Mouse (Mus musculus) hindbrain, embryonic 11.5 days (tissue): Measurements from ENCODE around the gene Disc1. TPM values are rescaled to one million over a fixed set of nuclear protein-coding genes. Genes with fewer than 3 reads are reported as not detected.
A peak's percentile ranks its signal among the peaks of the same experiment; 100 is the strongest.

ENCODE experiments used
- ATAC-seq: fragments of 200-750 bp; cut with Nextera tagmentation; 2 replicates; pipeline ENCODE4 v1.8.0; 2017; ENCODE audit warnings: mild to moderate bottlenecking, moderate TSS enrichment, moderate library complexity; ENCODE audit not compliant: low FRiP score
- DNase-seq: peaks from one replicate; pipeline ENCODE4 v3.0.0-alpha.2; 2015; ENCODE audit warnings: low spot score
- H3K27ac ChIP-seq: fragments of 300-500 bp; sonication (generic); 2 replicates; pipeline ENCODE4 v1.5.1; 2014; ENCODE audit warnings: mild to moderate bottlenecking, low read depth, low read length
- H3K27me3 ChIP-seq: fragments of 300-500 bp; sonication (generic); 2 replicates; pipeline ENCODE4 v1.6.1; 2014; ENCODE audit warnings: mild to moderate bottlenecking, low read length, moderate library complexity, mixed read lengths; ENCODE audit not compliant: control insufficient read depth, insufficient read depth
- H3K36me3 ChIP-seq: fragments of 300-500 bp; sonication (generic); 2 replicates; pipeline ENCODE4 v1.6.1; 2014; ENCODE audit warnings: mild to moderate bottlenecking, low read length, moderate library complexity, mixed read lengths; ENCODE audit not compliant: control insufficient read depth, insufficient read depth
- H3K4me1 ChIP-seq: fragments of 300-500 bp; sonication (generic); replicated peaks from 2 replicates; pipeline ENCODE4 v1.6.1; 2014; ENCODE audit warnings: low read length, mixed read lengths; ENCODE audit not compliant: control insufficient read depth, insufficient read depth
- H3K4me2 ChIP-seq: fragments of 300-500 bp; sonication (generic); replicated peaks from 2 replicates; pipeline ENCODE4 v1.6.1; 2014; ENCODE audit warnings: mild to moderate bottlenecking, low read depth, low read length
- H3K4me3 ChIP-seq: fragments of 300-500 bp; sonication (generic); 2 replicates; pipeline ENCODE4 v1.5.1; 2014; ENCODE audit warnings: low read depth, low read length
- H3K9ac ChIP-seq: fragments of 300-500 bp; sonication (generic); 2 replicates; pipeline ENCODE4 v1.6.1; 2014; ENCODE audit warnings: low read depth, low read length
- H3K9me3 ChIP-seq: fragments of 300-500 bp; sonication (generic); 2 replicates; pipeline ENCODE4 v1.6.1; 2016; ENCODE audit warnings: low read length; ENCODE audit not compliant: control insufficient read depth
- WGBS: fragments of 180-500 bp; shearing (Covaris S2); extraction: QIAGEN DNeasy Blood & Tissue Kit; methylation state at CpG from one replicate; pipeline ENCODE4 v1.1.7; 2014; 5-methylcytosine and 5-hydroxymethylcytosine counted together
- polyA plus RNA-seq: library from polyadenylated mRNA; unstranded; fragments of >200 nt; fragmentation: Nextera tagmentation; extraction: Ambion mirVana; gene quantifications from 2 replicates; pipeline ENCODE4 v1.2.1, GENCODE M21; 2014

Disc1 gene
- polyA plus RNA-seq, 1 experiment from 2014 or later: 1.6 TPM

GRCm38 (mm10) chr8:125174237-125174636 lies 120.2 kb downstream of the Disc1 start:
- Histone ChIP-seq H3K27ac (no peak overlapping the region), H3K27me3 (no peaks in the 10 kb centered on the region), H3K4me2 (no peak overlapping the region), H3K4me3 (no peak overlapping the region), H3K9me3 (no peaks in the 10 kb centered on the region), H3K36me3 (no peaks in the 10 kb centered on the region), H3K4me1 (0 out of 2 replicates have a peak, but pooled peaks cover 2% of the 10 kb centered on the region), H3K9ac (no peak overlapping the region)
- ATAC-seq (no peak), DNase-seq (no peak)
- 85% methylated on average over 7 of the region's 7 CpGs for WGBS

- 74% methylated on average over 4 of the region's 4 CpGs for WGBS
- H3K9ac ChIP-seq: no peak overlapping the region
- no peaks in the 10 kb centered on the region for H3K27me3 ChIP-seq
- H3K4me1 ChIP-seq: 0 out of 2 replicates have a peak, but pooled peaks cover 2% of the 10 kb centered on the region
- no peak overlapping the region for H3K4me3 ChIP-seq
- H3K9me3 ChIP-seq: no peaks in the 10 kb centered on the region
- no peak overlapping the region for H3K4me2 ChIP-seq
- ATAC-seq (no peak), DNase-seq (no peak)
- H3K27ac ChIP-seq: no peak overlapping the region
- H3K36me3 ChIP-seq: no peaks in the 10 kb centered on the region
These were observed 120.9 kb downstream of the Disc1 start for GRCm38 (mm10) chr8:125174851-125175250.

- ATAC-seq (no peak), DNase-seq (no peak)
- 0 out of 2 replicates have a peak, but pooled peaks cover 2% of the 10 kb centered on the region for H3K4me1 ChIP-seq
- H3K9me3 ChIP-seq: no peaks in the 10 kb centered on the region
- H3K9ac ChIP-seq: no peak overlapping the region
- WGBS: 91% methylated on average over 4 of the region's 4 CpGs
- H3K27ac ChIP-seq: no peak overlapping the region
- no peak overlapping the region for H3K4me2 ChIP-seq
- no peaks in the 10 kb centered on the region for H3K36me3 ChIP-seq
- no peaks in the 10 kb centered on the region for H3K27me3 ChIP-seq
- no peak overlapping the region for H3K4me3 ChIP-seq
These were observed 121.7 kb downstream of the Disc1 start for GRCm38 (mm10) chr8:125175661-125176060.

- no peak for ATAC-seq
- Histone ChIP-seq H3K27ac (no peak overlapping the region), H3K4me3 (no peak overlapping the region), H3K4me2 (no peak overlapping the region), H3K9ac (no peak overlapping the region), H3K4me1 (0 out of 2 replicates have a peak, but pooled peaks cover 2% of the 10 kb centered on the region), H3K27me3 (no peaks in the 10 kb centered on the region), H3K36me3 (no peaks in the 10 kb centered on the region), H3K9me3 (no peaks in the 10 kb centered on the region)
- DNase-seq: no peak
- 84% methylated on average over 6 of the region's 6 CpGs for WGBS
These were observed 123.1 kb downstream of the Disc1 start for GRCm38 (mm10) chr8:125177091-125177490.

GRCm38 (mm10) chr8:125177958-125178357 lies 124.0 kb downstream of the Disc1 start:
- no peaks in the 10 kb centered on the region for H3K9me3 ChIP-seq
- WGBS: 81% methylated on average over 8 of the region's 8 CpGs
- no peak overlapping the region for H3K9ac ChIP-seq
- no peak overlapping the region for H3K4me3 ChIP-seq
- H3K27me3 ChIP-seq: no peaks in the 10 kb centered on the region
- no peak for DNase-seq
- H3K4me2 ChIP-seq: no peak overlapping the region
- H3K36me3 ChIP-seq: no peaks in the 10 kb centered on the region
- 0 out of 2 replicates have a peak, but pooled peaks cover 1% of the 10 kb centered on the region for H3K4me1 ChIP-seq
- ATAC-seq: no peak
- no peak overlapping the region for H3K27ac ChIP-seq

GRCm38 (mm10) chr8:125183548-125184451 lies 129.8 kb downstream of the Disc1 start:
- H3K27ac ChIP-seq: no peak overlapping the region
- WGBS: 20% methylated on average over 17 of the region's 17 CpGs
- no peaks in the 10 kb centered on the region for H3K27me3 ChIP-seq
- H3K4me3 ChIP-seq: no peak overlapping the region
- no peaks in the 10 kb centered on the region for H3K9me3 ChIP-seq
- DNase-seq (peak; percentile 94), ATAC-seq (peak; percentile 57)
- no peak overlapping the region for H3K4me2 ChIP-seq
- H3K36me3 ChIP-seq: no peaks in the 10 kb centered on the region
- no peak overlapping the region for H3K9ac ChIP-seq
- 0 out of 2 replicates have a peak, but pooled peaks cover 2% of the 10 kb centered on the region for H3K4me1 ChIP-seq

GRCm38 (mm10) chr8:125184452-125184817 lies 130.4 kb downstream of the Disc1 start:
- Histone ChIP-seq H3K4me3 (no peak overlapping the region), H3K4me2 (no peak overlapping the region), H3K27me3 (no peaks in the 10 kb centered on the region), H3K9me3 (no peaks in the 10 kb centered on the region), H3K4me1 (0 out of 2 replicates have a peak, but pooled peaks cover 2% of the 10 kb centered on the region), H3K27ac (no peak overlapping the region), H3K9ac (no peak overlapping the region), H3K36me3 (no peaks in the 10 kb centered on the region)
- 69% methylated on average over 9 of the region's 9 CpGs for WGBS
- DNase-seq (no peak), ATAC-seq (no peak)

GRCm38 (mm10) chr8:125184881-125185280 lies 130.9 kb downstream of the Disc1 start:
- Histone ChIP-seq H3K9me3 (no peaks in the 10 kb centered on the region), H3K9ac (no peak overlapping the region), H3K27me3 (no peaks in the 10 kb centered on the region), H3K4me3 (no peak overlapping the region), H3K4me1 (0 out of 2 replicates have a peak, but pooled peaks cover 2% of the 10 kb centered on the region), H3K4me2 (no peak overlapping the region), H3K27ac (no peak overlapping the region), H3K36me3 (no peaks in the 10 kb centered on the region)
- no peak for DNase-seq
- ATAC-seq: no peak
- WGBS: 72% methylated on average over 1 of the region's 1 CpGs

GRCm38 (mm10) chr8:125187044-125187443 lies 133.0 kb downstream of the Disc1 start:
- no peaks in the 10 kb centered on the region for H3K27me3 ChIP-seq
- no peak overlapping the region for H3K4me3 ChIP-seq

More at GRCm38 (mm10) chr8:125187044-125187443, 133.0 kb downstream of the Disc1 start:
- Histone ChIP-seq H3K4me1 (0 out of 2 replicates have a peak, but pooled peaks cover 2% of the 10 kb centered on the region), H3K4me2 (no peak overlapping the region), H3K36me3 (no peaks in the 10 kb centered on the region), H3K9me3 (no peaks in the 10 kb centered on the region), H3K27ac (no peak overlapping the region), H3K9ac (no peak overlapping the region; the same call in 1 of the 2 replicates)
- WGBS: 35% methylated on average over 10 of the region's 10 CpGs
- DNase-seq (no peak), ATAC-seq (no peak)
